Mouse (Mus musculus) left cerebral cortex, adult 2 months (tissue): ENCODE results near the gene Oxct1. TPM values are rescaled to one million over a fixed set of nuclear protein-coding genes. Genes with fewer than 3 reads are reported as not detected.
A peak's percentile ranks its signal among the peaks of the same experiment; 100 is the strongest.

Source experiments
- DNase-seq, 2 experiments: peaks; one replicate each; pipeline ENCODE4 v3.0.0; 2021 to 2022; ENCODE audit warnings: low spot score in 2 of 2, mixed read lengths in 1 of 2; ENCODE audit errors: extremely low spot score in 1 of 2
- H3K27ac ChIP-seq: fragments of 200-600 bp; 2 replicates; pipeline ENCODE4 v1.8.1; 2022
- H3K4me3 ChIP-seq: fragments of 200-600 bp; 2 replicates; pipeline ENCODE4 v1.8.1; 2022
- CTCF ChIP-seq: fragments of 200-600 bp; IDR thresholded peaks from 2 replicates; pipeline ENCODE4 v1.8.1; 2022; ENCODE audit warnings: antibody characterized with exemption, mild to moderate bottlenecking, moderate library complexity
- intact Hi-C: fragments of 180-260 bp; cut with DNase I; formaldehyde crosslinking; loops from one replicate; pipeline ENCODE4 v1.15.1; 2025
- total RNA-seq, 2 experiments: library from RNA; stranded (reverse); gene quantifications; 2 replicates each; pipeline ENCODE4 v1.2.3; 2021

The Oxct1 gene
- total RNA-seq, 2 experiments from 2014 or later, result 279 to 316 TPM

- DNase-seq, result no peak
- intact Hi-C loops, result no loop called here
These were observed 7.2 kb downstream of the Oxct1 start for GRCm38 (mm10) chr15:4033168-4034004.

GRCm38 (mm10) chr15:4042423-4042822 lies 16.2 kb downstream of the Oxct1 start:
- Histone ChIP-seq H3K4me3 (no peak overlapping the region), H3K27ac (no peak overlapping the region)
- no peak for DNase-seq
- intact Hi-C loops, result loop anchor here (2.0 to 5.0 kb wide), 2 partner anchors 84 to 745 kb away; no protein-coding TSS in a partner anchor
- no peak for TF ChIP-seq CTCF

More at GRCm38 (mm10) chr15:4033168-4034004, 7.2 kb downstream of the Oxct1 start:
- no peak for TF ChIP-seq CTCF
- no peak overlapping the region for H3K4me3 ChIP-seq
- no peak overlapping the region for H3K27ac ChIP-seq

- peak; percentile 78 for TF ChIP-seq CTCF
- intact Hi-C loops, result loop anchor here (2.0 to 5.0 kb wide), 2 partner anchors 84 to 746 kb away; no protein-coding TSS in a partner anchor
- H3K27ac ChIP-seq, result no peak overlapping the region
- no peak overlapping the region for H3K4me3 ChIP-seq
- no peak for DNase-seq
These were observed 16.9 kb downstream of the Oxct1 start for GRCm38 (mm10) chr15:4043032-4043471.

GRCm38 (mm10) chr15:4056627-4057026 lies 30.4 kb downstream of the Oxct1 start:
- peak in 1 of 2 experiments; percentile 39 for DNase-seq
- intact Hi-C loops, result loop anchor here (2.0 to 5.0 kb wide), 3 partner anchors 321 to 1051 kb away; partner anchors contain the start of genes Card6 and Plcxd3
- no peak overlapping the region for H3K4me3 ChIP-seq
- no peak overlapping the region for H3K27ac ChIP-seq
- TF ChIP-seq CTCF, result peak; percentile 63

GRCm38 (mm10) chr15:4063574-4063973 lies 37.4 kb downstream of the Oxct1 start:
- DNase-seq, result peak in 1 of 2 experiments; percentile 27
- Histone ChIP-seq H3K27ac (peak overlapping the region; percentile 24; the same call in 1 of the 2 replicates), H3K4me3 (no peak overlapping the region)
- TF ChIP-seq CTCF, result no peak
- intact Hi-C loops, result no loop called here

- no peak for DNase-seq
- intact Hi-C loops, result no loop called here
- peak overlapping the region; percentile 24; the same call in 1 of the 2 replicates for H3K27ac ChIP-seq
- TF ChIP-seq CTCF, result no peak
- no peak overlapping the region for H3K4me3 ChIP-seq
These were observed 37.8 kb downstream of the Oxct1 start for GRCm38 (mm10) chr15:4064013-4064412.

GRCm38 (mm10) chr15:4064694-4065093 lies 38.5 kb downstream of the Oxct1 start:
- intact Hi-C loops, result no loop called here
- DNase-seq, result no peak
- TF ChIP-seq CTCF, result no peak
- Histone ChIP-seq H3K4me3 (no peak overlapping the region), H3K27ac (no peak overlapping the region)

GRCm38 (mm10) chr15:4067273-4067990 lies 41.2 kb downstream of the Oxct1 start:
- no peak overlapping the region for H3K4me3 ChIP-seq
- H3K27ac ChIP-seq, result no peak overlapping the region
- no peak for DNase-seq
- intact Hi-C loops, result no loop called here
- no peak for TF ChIP-seq CTCF

- intact Hi-C loops, result no loop called here
- no peak for DNase-seq
- no peak for TF ChIP-seq CTCF
- H3K27ac ChIP-seq, result no peak overlapping the region
- no peak overlapping the region for H3K4me3 ChIP-seq
These were observed 51.8 kb downstream of the Oxct1 start for GRCm38 (mm10) chr15:4077978-4078377.

- intact Hi-C loops, result no loop called here
- Histone ChIP-seq H3K27ac (no peak overlapping the region), H3K4me3 (no peak overlapping the region)
- TF ChIP-seq CTCF, result no peak
- DNase-seq, result no peak
These were observed 52.6 kb downstream of the Oxct1 start for GRCm38 (mm10) chr15:4078785-4079184.

- intact Hi-C loops, result no loop called here
- H3K27ac ChIP-seq, result no peak overlapping the region
- H3K4me3 ChIP-seq, result no peak overlapping the region
- no peak for TF ChIP-seq CTCF
- no peak for DNase-seq
These were observed 53.4 kb downstream of the Oxct1 start for GRCm38 (mm10) chr15:4079425-4080189.
